Mouse (Mus musculus) liver, embryonic 11.5 days (tissue): ENCODE results near the gene Gm21188. TPM values are rescaled to one million over a fixed set of nuclear protein-coding genes. Genes with fewer than 3 reads are reported as not detected.

Experiments used
- polyA plus RNA-seq: library from polyadenylated mRNA; unstranded; fragments of >200 nt; fragmentation: Nextera tagmentation; extraction: Ambion mirVana; gene quantifications from 2 replicates; pipeline ENCODE4 v1.2.1, GENCODE M21; 2014

Gene Gm21188
- polyA plus RNA-seq, 1 experiment from 2014 or later: not detected

Other genes starting within 250 kb of the Gm21188 start
- gene AF067063, start 222.0 kb downstream of the Gm21188 start, polyA plus RNA-seq: not detected in 2 replicates
- gene D13Ertd608e, start 216.2 kb downstream of the Gm21188 start, polyA plus RNA-seq: not detected in 2 replicates
- gene Tcstv1, start 157.4 kb downstream of the Gm21188 start, polyA plus RNA-seq: not detected in 2 replicates
- not detected in 2 replicates for gene Gm21761, start 122.9 kb downstream of the Gm21188 start, polyA plus RNA-seq
- gene B020031M17Rik, start 101.4 kb downstream of the Gm21188 start, polyA plus RNA-seq: not detected in 2 replicates
- gene Gm36079, start 25.2 kb downstream of the Gm21188 start, polyA plus RNA-seq: not detected in 2 replicates
- not detected in 2 replicates for gene Gm20767, start 88.1 kb upstream of the Gm21188 start, polyA plus RNA-seq
- not detected in 2 replicates for gene Gm21818, start 120.2 kb upstream of the Gm21188 start, polyA plus RNA-seq
- not detected in 2 replicates for gene Gm21762, start 163.8 kb upstream of the Gm21188 start, polyA plus RNA-seq
- not detected in 2 replicates for gene Gm21731, start 186.9 kb upstream of the Gm21188 start, polyA plus RNA-seq
- gene AF067061, start 210.9 kb upstream of the Gm21188 start, polyA plus RNA-seq: not detected in 2 replicates
- 0.22 and 0.40 TPM in 2 replicates for gene BC147527, start 248.2 kb upstream of the Gm21188 start, polyA plus RNA-seq